Mouse (Mus musculus): Measurements from ENCODE around the gene Sdk1.

GRCm38 (mm10) chr5:142256231-142256630 is 1014.9 kb downstream of the Sdk1 start:
- TF ChIP-seq TAL1 (IDR thresholded peaks at IDR 0.05; ENCODE audit: low read length): no peak
- TF ChIP-seq TCF12 (IDR thresholded peaks at IDR 0.05; ENCODE audit: low read depth, low read length): no peak
- TF ChIP-seq POLR2A (IDR thresholded peaks at IDR 0.05; ENCODE audit: control insufficient read depth in 1 of 2, insufficient read depth in 1 of 2, low read depth in 1 of 2, low read length in 2 of 2, poor library complexity in 1 of 2): no peak
- TF ChIP-seq MAFK (IDR thresholded peaks at IDR 0.05; ENCODE audit: borderline replicate concordance, low read depth, low read length): no peak
- no peak for TF ChIP-seq ZKSCAN1 (IDR thresholded peaks at IDR 0.05; ENCODE audit: low read depth, low read length)
- TF ChIP-seq EP300 (IDR thresholded peaks at IDR 0.05; ENCODE audit: low read depth in 1 of 2, low read length in 2 of 2): no peak
- TF ChIP-seq E2F4 (IDR thresholded peaks at IDR 0.05; ENCODE audit: borderline replicate concordance, low read depth, low read length): no peak
- no peak for TF ChIP-seq GATA1 (IDR thresholded peaks at IDR 0.05; ENCODE audit: low read depth, low read length)
- TF ChIP-seq UBTF (IDR thresholded peaks at IDR 0.05; ENCODE audit: borderline replicate concordance, insufficient read depth, low read depth, low read length): no peak
- no peak for TF ChIP-seq MYB (IDR thresholded peaks at IDR 0.05; ENCODE audit: low read depth, low read length)

All from MEL (cell line).